Mouse (Mus musculus) cerebellum, adult 18-20 months (tissue): Measurements from ENCODE around the gene Slfn5.
A peak's percentile ranks its signal among the peaks of the same experiment; 100 is the strongest.
"Not testable (repeated sequence)": the region's sequence is repeated elsewhere in the genome, so short reads cannot be mapped to it uniquely, and the experiment has no call there.

Experiments
- DNase-seq, 2 experiments: peaks; one replicate each; pipeline ENCODE4 v3.0.0; 2021

Slfn5 gene

DNA sequence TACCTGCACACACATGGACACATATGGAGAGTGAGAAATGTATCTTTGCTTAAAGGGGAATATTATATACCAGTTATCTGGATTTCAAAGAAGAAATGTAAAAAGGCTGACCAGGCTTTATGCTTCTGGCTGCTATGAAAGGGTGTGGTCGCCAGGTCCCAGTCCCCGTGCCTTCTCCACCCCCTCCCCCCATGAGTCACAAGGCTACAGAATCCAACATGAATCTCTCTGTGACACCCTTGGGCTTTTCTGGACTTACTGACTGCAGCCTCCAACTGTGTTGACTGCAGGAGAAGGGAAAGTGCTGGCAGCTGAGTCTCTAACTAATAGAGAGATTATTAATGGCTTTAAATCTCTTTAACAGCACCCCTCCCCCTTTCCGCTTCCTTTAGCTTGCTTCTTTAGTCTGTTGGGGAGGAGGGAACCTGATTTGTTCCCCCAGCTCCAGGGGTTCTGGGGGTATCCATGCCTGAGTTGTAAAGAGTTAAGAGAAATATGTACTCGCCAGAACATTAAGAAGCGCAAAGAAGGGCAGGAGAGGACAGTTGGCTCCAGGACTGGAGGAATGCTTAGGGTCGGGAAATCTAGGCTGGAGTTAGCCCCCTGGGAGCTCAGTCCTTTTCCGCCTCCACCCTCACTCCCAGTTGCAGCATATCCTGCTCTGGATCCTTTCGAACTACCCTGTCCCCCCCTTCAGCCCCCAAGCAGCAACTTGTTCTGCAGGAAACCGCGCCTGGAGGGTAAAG, at the start of gene Slfn5:
Gene Slfn5 (plus strand): TSS at position 614 of the 746 bp plus-strand sequence.
- DNase-seq = no peak

DNA sequence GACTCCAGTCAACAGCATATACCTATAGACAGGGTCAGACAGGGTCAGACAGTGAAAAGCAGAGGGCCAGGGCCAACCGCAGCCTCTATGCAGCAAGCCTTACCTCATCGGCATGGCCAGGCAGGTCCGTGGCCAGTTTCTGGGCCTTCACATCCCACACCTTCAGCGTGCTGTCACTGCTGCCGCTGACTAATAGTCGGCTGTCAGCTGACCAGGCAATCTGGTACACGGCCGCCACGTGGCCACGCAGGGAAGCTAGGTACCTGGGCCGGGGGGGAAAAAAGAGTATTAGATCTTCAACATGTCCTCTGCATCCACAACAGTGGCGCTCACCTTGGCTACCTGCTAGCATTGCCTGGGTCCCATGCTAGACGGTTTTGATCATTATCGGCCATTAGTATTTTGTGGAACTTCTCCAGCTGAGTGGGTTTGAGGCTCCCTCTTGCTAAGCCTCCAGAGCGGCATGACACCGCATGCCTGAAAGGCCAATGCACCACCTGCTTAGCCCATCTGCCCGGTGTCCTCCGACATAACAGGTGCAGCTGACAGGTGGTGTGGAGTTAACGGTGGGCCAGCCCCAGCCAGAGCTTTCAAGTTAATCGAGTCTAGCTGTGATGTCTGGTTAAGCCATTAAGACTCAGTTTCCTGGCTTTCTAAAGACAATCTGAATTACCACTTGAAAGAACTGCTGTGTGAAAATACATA, 49.4 kb upstream of the Slfn5 start:
- DNase-seq = peak; percentile 54 to 60

DNA sequence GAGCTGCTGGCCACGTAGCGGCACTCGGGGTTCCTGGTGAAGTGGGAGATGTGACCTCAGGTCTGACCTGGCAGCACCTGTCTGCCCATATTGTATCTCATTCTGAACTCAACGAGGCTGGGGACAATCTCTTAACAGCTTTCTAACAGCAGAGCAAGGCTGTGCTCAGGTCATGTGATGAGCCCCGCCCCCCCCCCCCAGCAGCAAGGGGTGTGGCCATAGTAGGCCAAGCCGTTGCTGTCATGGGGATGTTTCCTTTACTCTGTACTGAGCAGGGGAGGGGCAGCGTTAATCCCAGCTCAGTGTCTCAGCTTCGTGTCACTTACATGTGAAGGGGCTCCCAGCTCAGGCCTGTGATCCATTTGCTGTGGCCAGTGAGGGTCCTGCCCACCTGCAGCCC, 46.2 kb upstream of the Slfn5 start:
- DNase-seq = no peak

DNA sequence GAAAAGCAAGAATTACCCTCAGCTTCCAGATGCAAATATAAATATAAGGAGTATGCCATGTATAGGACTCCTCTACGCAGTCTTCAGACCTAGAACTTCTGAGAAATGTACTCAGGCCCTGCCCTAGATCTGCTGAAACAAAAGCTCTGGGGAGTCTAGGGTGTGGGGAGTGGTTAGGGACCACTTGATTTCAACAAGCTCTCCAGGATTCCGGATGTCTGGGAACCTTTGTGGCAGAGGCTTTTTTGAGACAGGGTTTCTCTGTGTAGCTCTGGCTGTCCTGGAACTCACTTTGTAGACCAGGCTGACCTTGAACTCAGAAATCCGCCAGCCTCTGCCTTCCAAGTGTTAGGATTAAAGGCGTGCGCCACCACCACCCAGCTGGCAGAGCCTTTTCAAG, 45.3 kb upstream of the Slfn5 start:
- DNase-seq = no peak

DNA sequence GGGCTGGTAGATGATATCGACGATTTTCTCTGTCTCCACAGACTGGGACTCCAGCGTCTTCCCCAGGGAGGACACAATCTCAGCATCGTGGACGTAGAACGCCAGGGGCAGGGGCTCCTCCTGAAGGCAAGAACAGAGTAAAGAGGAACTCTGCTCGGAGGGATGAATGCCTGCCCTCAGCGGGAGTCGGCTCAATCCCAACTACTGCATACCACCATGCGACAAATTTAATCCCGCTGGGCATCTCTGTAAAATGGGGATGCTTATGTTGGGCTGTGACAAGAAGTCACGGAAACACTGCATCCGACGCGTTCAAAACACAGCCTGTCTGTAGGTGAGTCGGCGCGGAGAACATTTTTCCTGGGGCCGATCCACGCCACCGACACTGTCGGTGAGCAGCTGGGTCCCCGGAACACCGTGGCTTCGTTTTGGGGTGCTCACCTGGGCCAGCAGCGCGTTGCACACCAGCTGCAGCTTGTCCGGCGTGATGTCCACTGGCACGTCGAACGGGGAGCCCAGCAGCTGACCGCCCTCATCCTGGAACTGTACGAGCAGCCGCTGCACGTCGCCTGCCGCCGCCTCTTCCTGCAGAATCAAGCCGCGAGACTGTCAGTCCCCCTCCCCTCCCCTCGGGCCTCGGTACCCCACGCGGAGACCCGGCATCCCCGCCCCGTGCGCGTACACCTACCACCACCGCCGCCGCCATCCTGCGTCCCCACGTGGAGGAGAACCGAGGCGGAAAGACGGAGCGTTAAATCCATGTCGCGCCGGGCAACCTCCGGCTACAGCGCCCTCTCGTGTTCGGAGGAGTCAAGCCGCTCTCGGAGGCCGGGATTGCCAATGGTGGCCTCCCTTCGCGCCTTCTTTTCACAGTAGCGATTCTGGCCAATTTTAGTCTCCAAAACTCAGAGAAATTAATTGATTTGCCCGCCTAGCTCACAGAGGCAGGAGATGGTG, 43.2 kb upstream of the Slfn5 start, which contains the start of gene Nle1:
Gene Nle1 (minus strand): TSS at position 761 of the 957 bp plus-strand sequence.
- DNase-seq = peak; percentile 90 to 96

DNA sequence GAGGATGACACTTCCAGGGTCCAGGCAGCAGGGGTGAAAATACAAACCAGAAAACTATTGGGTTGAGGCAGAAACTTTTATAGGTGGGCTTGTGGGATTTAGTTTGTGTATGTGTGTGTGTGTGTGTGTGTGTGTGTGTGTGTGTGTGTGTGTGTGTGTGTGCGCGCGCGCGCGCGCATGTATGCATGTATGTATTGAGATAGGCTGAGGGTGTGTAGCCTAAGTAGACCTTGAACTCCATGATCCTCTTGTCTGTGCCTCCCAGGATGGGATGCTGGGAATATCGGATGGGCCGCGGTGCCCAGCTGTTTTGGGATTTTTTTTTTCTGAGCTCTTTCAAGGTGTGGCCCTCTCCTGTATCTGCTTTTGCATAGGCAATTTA, 42.5 kb upstream of the Slfn5 start:
- DNase-seq = no peak

DNA sequence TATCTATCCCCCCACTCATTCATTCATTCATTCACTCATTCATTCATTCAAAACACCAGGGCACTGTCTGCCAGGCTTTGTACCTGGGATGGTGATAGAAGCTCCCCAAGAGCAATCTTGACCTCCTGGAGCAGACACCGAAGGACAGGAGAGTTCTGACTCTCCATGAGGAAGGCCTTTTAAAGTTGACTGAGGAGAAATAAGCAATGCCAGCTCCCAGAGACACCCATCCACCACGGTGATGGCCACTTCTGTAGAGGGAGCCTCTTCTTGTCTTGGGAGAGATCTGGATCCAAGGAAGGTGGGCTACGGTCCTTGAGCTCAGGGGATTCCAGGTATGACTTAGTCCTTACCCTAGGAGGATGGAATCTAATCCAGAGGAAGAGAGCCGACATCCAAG, 40.9 kb upstream of the Slfn5 start, which contains the start of gene Unc45b:
Gene Unc45b (plus strand): TSS at position 301 of the 400 bp plus-strand sequence.
- no peak for DNase-seq

DNA sequence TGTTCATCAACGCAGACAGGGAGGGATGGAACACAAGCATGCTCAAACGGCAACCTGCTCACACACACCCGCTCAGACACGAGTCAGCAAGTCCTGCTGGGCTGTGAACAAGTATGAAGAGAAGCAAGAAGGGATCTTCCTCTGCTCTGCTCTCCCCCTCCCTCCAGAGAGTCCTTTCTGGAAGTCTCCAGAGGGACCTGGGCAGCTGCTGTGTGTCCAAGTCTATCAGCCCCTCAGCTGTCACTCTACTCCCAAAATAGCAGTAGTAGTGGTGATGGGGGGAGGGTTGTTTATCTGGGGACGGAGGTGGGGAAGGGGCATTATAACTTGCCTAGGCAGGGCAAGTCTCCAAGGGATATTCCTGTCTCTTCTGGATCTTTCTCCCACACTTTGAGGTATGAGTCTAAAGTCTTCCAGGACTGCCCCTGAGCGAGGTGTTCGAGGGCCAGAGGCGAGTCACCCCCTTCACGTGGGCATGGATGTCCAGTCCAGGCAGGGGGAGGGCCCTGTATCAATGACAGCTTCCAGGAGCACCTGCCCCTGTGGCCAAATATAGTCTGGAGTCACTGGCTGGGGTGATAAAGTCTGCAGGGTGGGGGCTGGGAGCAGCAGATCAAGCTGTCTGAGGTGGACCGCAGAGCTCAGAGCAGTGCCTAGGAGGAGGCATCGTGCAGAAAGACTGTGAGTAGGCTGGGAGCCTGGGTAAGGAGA, 40.3 kb upstream of the Slfn5 start:
- DNase-seq = no peak

DNA sequence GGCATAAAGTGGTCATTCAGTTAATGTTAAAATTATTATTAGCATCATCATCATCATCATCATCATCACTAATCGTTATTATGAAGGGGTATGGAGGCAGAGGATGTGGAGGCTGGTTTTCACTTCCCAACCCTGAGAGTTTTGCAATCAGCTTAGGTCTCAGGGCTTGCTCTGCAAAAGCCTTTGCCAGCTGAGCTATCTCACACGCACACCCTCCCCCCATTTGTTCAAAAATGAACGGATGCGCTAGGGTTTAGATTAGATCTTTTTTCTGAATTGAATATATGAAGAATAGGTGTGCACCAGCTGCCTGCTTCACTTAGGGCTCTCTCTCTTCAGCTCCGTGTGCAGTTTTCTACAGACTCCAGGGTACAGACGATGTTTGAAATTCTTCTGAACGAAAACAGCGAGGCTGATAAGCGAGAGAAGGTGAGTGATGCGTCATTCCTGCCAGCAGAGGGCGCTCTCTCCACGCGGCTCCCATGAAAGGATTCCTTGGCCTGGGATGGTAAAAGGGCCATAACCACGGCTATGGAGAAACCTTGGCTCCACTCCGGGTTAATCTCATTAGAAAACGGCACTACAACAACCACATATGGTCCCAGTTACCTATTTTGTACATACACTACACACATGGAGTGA, 36.3 kb upstream of the Slfn5 start:
- peak; percentile 76 to 85 for DNase-seq

DNA sequence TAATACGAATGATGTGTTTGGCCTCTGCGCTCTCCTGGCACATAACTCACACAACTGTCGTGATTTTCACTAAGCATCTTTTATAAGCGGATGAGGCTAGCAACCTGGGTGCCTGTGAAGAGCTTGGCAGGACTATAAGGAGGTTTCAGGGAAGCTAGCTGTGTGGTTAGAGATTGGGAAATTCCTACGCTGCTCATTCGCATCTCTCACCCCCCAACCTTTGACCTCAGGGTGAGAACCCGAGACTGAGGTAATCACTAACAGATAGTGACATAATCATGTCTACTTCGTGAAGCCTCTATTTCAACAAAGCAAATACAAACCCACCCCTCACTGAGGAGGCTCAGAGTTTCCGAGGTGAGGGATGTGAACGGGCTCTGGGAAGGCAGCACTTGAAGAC, 30.4 kb upstream of the Slfn5 start:
- no peak for DNase-seq

DNA sequence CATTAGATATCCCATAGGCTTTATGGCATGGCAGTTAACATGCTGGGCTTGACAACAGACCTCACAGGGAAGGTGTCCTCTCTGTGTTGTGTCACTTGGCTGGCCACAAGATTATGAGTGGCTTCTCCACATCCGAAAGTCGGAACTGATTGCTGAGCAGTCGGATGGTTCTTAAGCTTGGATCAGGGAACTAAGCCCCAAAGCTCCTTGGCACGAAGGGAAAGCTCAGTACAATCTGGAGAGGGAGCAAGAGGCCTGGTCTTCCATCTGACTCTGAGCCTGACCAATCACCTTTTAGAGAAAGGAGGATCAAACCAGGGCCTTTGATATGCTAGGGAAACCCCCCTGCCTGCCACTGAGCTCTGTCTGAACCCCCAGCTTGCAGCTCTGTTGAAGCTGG, 29.5 kb upstream of the Slfn5 start:
- no peak for DNase-seq

DNA sequence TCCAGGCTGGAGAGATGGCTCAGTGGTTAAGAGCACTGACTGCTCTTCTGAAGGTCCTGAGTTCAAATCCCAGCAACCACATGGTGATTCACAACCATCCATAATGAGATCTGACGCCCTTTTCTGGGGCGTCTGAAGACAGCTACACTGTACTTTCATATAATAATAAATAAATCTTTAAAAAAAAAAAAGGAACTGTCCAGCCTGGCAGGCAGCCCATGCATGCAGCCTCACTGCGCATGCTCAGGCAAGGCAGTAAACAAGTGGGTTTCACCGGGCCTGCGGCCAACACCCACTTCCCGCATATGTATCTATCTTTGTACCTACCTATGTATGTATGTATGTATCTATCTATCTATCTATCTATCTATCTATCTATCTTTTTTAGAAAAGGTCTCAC, 27.2 kb upstream of the Slfn5 start:
- not testable (repeated sequence) for DNase-seq

DNA sequence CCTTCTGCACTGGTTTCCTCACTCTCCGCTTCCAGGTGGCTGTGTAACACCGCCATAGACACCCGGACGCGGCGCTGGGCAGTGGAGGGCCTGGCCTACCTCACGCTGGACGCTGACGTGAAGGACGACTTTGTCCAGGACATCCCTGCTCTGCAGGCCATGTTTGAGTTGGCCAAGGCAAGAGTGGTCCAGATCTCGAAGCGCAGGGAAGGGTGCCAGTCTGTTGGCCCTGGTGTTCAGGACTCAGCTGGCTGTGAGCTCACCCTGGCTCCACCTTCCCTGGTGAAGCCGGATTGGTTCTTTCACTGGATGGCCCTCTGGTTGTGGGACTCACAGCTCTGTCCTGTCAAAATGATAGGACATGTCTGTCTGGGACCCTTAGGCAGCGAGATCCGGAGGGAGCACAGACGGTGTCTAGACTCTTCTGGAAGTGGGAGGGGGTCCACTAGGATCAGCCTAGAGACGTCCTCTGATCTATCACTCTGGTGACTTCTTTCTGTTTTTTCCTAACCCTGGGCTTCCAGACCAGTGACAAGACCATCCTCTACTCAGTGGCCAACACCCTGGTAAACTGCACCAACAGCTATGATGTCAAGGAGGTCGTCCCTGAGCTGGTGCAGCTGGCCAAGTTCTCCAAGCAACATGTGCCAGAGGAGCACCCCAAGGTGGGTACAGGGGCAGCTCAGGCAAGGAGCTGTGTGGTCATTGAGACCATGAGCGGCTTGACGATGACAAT, 22.1 kb upstream of the Slfn5 start:
- DNase-seq = no peak

DNA sequence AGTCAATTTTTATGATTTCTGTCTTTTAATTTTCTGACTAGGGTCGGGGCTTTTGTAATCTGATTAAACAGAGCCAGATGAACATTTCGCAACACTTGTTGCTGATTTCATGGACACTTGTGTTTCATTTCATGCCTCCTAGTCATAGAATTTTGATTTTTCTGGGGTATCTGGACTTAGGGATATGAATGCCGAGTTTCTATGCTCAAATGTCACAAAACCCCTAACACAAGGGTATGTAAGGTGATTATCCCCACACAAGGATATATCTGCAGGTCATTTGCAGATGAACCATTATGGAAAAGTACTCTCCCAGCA, 21.6 kb upstream of the Slfn5 start:
- DNase-seq = no peak

DNA sequence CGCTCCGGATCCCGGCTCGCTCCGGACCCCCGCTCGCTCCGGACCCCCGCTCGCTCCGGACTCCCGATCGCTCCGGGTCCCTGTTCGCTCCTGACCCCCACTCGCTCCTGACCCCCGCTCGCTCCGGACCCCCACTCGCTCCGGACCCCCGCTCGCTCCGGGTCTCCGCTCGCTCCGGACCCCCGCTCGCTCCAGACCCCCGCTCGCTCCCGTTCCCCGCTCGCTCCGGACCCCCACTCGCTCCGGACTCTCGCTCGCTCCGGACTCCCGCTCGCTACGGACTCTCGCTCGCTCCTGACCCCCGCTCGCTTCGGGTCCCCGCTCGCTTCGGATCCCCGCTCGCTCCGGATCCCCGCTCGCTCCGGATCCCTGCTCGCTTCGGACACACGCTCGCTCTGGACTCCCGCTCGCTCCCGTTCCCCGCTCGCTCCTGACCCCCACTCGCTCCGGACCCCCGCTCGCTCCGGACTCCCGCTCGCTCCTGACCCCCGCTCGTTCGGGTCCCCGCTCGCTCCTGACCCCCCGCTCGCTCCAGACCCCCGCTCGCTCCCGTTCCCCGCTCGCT, 20.7 kb upstream of the Slfn5 start:
- DNase-seq = not testable (repeated sequence)

DNA sequence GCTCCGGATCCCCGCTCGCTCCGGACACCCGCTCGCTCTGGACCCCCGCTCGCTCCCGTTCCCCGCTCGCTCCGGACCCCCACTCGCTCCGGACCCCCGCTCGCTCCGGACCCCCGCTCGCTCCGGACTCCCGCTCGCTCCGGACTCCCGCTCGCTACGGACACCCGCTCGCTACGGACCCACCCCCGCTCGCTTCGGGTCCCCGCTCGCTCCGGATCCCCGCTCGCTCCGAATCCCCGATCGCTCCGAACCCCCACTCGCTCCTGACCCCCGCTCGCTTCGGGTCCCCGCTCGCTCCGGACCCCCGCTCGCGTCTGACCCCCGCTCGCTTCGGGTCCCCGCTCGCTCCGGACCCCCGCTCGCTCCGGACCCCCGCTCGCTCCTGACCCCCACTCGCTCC, 20.0 kb upstream of the Slfn5 start:
- DNase-seq = not testable (repeated sequence)

DNA sequence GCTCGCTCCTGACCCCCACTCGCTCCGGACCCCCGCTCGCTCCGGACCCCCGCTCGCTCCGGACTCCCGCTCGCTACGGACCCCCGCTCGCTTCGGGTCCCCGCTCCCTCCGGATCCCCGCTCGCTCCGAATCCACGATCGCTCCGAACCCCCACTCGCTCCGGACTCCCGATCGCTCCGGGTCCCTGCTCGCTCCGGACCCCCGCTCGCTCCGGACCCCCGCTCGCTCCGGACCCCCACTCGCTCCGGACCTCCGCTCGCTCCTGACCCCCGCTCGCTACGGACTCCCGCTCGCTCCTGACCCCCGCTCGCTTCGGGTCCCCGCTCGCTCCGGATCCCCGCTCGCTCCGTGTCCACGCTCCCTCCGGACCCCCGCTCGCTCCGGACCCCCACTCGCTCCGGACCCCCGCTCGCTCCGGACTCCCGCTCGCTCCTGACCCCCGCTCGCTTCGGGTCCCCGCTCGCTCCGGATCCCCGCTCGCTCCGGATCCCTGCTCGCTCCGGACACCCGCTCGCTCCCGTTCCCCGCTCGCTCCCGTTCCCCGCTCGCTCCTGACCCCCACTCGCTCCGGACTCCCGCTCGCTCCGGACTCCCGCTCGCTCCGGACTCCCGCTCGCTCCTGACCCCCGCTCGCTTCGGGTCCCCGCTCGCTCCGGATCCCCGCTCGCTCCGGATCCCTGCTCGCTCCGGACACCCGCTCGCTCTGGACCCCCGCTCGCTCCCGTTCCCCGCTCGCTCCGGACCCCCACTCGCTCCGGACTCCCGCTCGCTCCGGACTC, 19.3 kb upstream of the Slfn5 start:
- peak in 1 of 2 experiments; percentile 13 for DNase-seq

DNA sequence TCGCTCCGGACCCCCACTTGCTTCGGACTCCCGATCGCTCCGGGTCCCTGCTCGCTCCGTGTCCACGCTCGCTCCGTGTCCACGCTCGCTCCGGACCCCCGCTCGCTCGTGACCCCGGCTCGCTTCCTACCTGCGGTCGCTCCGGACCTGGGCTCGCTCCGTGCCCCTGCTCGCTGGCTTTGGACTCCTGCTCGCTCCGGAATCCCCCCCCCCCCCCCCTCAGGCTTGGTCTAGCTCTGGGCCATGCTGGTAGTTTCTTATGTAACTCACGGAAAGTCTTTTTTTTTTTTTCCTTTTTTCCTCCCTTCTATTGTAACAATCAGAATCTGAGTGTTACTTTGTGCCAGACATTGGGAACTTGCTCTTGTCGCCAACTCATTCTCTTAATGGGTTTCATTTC, 18.0 kb upstream of the Slfn5 start:
- DNase-seq = no peak

DNA sequence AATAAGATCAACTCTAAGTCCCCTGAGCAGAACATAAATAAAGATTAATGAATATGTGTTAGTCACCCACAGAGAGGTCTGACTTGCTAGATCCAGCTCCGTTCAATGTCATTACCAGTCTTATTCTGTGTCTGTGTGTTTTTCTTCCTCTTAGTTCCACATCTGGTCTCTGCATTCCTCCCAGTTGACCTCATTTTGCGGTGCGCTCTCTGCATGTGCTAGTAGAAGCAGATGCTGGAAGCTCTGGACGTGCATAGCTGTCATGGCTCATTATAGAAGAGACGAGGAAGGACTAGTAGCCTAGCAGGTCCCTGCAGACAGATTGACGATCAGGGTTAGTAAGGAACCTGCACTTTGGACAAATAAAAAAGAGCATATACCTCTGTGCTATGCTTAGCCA, 7.8 kb upstream of the Slfn5 start:
- no peak for DNase-seq

DNA sequence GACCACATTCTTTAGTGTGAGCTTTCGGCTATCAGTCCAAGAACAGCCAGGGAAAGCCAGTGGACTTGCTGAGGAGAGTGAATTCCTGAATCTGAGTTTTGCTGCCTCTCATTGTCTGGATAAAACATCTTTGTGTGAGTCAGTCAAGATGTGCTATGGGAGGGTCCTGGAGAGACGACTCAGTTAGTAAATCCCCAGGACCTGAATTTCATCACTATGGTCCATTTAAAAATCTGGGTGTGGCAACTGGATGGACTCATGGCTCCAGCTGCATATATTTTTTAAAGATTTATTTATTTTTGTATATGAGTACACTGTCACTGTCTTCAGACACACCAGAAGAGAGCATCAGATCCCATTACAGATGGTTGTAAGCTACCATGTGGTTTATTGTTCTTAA, 5.5 kb upstream of the Slfn5 start:
- no peak for DNase-seq
